Mouse (Mus musculus) ovary, postnatal 14 days (tissue): ENCODE measurements at regions not wholly inside any gene's neighbourhood (a gene's known extent, or its start where the extent isn't known, plus 50 kb on each side); places are given as distances from the start of the nearest gene placed in this dataset.

Source experiments
- DNase-seq: peaks from one replicate; pipeline ENCODE4 v3.0.0; 2022; ENCODE audit warnings: low spot score

DNA sequence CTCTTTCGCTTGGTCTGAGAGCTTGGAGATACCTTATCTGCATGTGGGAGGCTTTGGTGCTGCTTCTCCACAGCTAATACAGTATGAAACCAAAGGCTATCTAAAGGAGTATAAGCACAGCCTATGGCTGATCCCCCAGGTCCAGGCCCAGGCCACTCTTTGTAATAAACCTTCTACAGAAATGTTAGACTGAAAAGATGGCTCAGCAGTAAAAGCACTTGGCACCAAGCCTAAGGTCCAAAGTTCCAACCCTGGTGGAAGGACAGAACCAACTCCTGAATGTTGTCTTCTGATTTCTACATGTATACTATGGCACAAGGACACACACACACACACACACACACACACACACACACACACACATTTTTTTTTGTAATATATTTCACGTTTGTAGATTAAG lies 1397.2 kb upstream of the Cntnap5a start:
- no peak for DNase-seq

DNA sequence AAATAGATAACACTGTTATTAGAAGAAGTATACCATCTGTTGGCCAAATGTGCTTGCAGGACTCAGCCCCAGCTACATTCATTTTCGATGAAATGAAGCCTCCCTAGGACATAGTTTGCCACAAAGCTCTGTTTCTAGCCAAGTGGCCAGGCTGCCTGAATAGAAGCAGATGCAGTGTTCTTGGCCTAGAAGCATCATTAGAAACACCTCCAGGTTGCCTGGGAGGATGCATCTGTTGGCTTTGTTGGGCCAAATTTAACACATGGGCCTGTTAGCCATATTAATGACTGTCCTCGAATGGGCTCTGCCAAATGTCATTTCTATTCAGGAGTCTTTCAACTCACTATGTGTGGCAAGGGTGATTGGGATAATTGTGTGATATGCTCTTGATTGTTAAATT lies 1354.0 kb upstream of the Cntnap5a start:
- DNase-seq: no peak

DNA sequence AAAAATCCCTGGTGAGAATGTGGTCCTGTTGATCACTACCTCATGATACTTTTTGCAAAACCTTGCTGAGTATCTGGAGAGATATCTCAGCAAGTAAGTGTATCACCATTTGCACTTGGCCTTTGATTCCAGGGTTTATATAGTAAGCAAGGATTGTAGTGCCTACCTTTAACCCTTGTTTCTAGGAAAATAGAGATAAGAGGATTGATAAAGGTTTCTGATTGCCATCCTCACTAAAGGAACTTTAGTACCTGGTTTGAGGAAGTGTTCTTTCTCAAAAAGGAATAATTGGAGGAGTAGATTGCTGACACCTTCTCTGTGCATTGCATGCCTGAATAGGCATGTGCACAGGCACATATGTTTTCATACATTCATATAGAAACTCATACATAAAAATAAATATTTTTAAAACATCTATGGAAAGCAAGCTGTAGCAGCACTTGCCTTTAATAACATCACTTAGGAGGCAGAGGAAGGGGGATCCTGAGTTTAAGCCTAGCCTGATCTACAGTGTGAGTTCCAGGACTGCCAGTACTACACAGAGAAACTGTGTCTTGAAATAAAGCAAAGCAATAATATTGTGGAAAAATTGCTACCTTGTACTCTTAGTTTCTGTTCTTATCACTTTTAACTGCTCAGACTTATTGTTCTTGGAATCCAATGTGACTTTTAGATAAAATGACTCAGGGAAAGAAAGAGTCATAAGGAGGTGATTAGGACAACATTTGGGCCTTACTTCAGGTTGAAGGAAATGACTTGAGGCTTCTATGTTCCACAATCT lies 1326.2 kb upstream of the Cntnap5a start:
- no peak for DNase-seq

DNA sequence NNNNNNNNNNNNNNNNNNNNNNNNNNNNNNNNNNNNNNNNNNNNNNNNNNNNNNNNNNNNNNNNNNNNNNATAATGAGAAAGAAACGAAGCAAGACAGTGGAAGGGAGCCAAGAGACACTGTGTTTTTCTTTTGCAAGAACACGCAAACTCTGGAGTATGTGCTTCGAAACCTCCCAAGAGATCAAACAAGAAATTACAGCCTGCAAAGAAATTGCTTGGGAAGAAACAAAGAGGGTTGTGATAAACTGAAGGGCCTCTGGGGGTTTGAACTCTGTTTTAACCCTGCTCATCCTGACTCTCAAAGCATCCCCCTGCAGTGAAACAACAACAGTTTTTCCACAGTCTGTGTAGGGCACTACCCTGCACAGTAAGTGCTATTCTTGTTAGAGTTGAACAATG lies 1292.5 kb upstream of the Cntnap5a start:
- DNase-seq: peak; percentile 0
